Mouse (Mus musculus): ENCODE measurements around the gene Rbm28. TPM values are rescaled to one million over a fixed set of nuclear protein-coding genes. Genes with fewer than 3 reads are reported as not detected.

Gene Rbm28
- polyA plus RNA-seq, 1 experiment from 2014 or later = 53.8 TPM

DNA sequence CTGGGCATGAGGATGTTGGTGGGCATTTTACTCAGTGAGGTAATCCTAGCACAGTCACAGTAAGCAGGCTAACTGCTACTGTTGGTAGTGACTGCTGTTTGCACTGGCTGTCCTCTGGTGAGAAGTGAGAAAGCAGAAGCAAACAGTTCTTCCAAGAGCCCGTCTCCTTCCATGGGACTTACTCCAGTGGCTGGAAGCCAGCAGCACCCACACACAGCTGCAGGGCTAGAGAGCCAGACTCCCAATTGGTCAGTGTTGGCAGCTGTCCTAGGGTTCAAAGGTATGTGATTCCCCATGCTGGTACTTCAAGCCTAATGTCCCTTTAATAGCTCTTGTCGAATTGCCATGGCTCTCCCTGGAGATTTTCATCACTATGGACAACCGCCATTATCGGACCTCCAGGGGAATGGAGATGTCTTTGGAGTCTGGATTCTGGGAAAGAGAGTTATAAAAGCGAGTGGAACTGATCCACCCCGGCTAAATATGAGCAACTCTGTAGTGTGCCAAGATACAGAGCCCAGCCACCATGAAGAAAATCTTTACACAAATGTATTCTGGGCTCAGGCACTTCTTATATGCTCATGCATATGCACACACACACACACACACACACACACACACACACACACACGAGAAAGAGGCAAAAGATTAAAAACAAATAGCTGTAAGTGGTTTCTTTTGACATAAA, 47.2 kb downstream of the Rbm28 start:
- DNase-seq (ENCODE audit: extremely low spot score, low spot score) = no peak
- WGBS = 81% methylated on average over 7 of the region's 7 CpGs
- H3K4me1 ChIP-seq = no peaks in the 10 kb centered on the region

DNA sequence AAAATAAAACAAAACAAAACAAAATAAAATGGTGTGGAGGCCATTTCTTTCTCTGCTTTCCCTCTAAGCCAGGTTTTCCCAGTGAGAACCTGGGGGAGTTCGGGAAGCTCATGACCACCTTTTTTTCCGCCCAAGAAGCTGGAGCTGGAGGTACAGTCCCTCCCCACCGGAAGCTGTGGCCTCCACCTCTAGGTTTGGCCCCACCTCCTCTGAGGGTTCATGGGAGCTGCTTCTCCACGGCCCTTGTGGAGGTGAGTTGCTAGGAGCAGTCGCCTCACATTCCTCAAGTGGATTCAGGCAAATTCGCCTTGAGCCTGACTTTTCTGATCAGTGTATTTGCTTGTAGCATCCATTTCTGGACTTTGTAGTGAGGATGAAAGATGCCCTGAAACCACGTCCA, 49.0 kb downstream of the Rbm28 start:
- 72% methylated on average over 7 of the region's 7 CpGs for WGBS
- H3K27me3 ChIP-seq (ENCODE audit: poor library complexity, severe bottlenecking) = no peaks in the 10 kb centered on the region
- H3K9me3 ChIP-seq = peaks cover 17% of the 10 kb centered on the region
- DNase-seq (ENCODE audit: extremely low spot score, low spot score) = no peak
- no peaks in the 10 kb centered on the region for H3K36me3 ChIP-seq (replicated peaks)
- H3K4me1 ChIP-seq = no peaks in the 10 kb centered on the region
- H3K27ac ChIP-seq = no peak overlapping the region
- H3K4me3 ChIP-seq = no peak overlapping the region

More for the DNA sequence above, 47.2 kb downstream of the Rbm28 start:
- H3K36me3 ChIP-seq (replicated peaks) = 0 out of 2 replicates have a peak, but pooled peaks cover 4% of the 10 kb centered on the region
- H3K4me3 ChIP-seq = no peak overlapping the region
- no peaks in the 10 kb centered on the region for H3K27me3 ChIP-seq (ENCODE audit: poor library complexity, severe bottlenecking)
- peaks cover under 1% of the 10 kb centered on the region for H3K9me3 ChIP-seq
- H3K27ac ChIP-seq = no peak overlapping the region

DNA sequence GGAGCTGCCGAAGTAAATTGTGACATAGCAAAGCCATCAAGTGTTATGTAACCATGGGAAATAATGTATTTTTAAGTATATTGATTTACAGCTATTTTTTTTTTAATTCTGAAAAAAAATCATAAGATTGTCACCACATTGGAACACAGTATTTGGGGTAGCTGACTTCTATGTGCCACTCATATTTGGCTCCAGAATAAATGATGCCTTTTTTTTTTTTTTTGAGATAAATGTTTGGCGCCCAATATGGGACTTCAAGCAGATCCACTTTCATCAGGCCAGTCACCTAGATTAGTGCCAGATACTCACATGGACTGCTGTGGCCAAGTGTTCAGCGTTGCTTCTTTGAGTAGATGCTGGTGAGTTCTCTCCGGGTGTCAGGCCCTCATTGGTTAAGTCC, 53.3 kb downstream of the Rbm28 start:
- Histone ChIP-seq H3K9me3 (peaks cover 17% of the 10 kb centered on the region), H3K36me3 (replicated peaks) (no peaks in the 10 kb centered on the region), H3K4me1 (no peaks in the 10 kb centered on the region), H3K27ac (no peak overlapping the region), H3K4me3 (no peak overlapping the region), H3K27me3 (ENCODE audit: poor library complexity, severe bottlenecking) (no peaks in the 10 kb centered on the region)
- 91% methylated on average over 4 of the region's 4 CpGs for WGBS
- DNase-seq (ENCODE audit: extremely low spot score, low spot score) = no peak

DNA sequence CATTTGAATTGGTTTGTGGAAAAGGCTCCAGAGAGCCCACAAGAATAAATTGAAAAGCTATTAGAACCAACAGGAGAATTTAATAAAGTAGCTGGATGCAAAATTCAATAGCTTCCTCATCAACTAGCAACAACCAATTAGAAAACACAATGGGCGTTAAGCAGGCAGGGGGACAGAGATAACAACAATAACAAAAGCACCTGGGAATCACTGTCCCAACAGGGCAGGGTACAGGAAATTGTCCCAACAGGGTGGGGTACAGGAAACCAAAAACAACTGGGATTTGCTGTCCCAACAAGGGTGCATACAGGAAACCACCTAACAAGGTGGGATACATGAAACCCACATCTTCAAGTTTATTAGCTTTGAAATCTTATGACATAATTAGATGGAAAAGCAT, 56.4 kb downstream of the Rbm28 start:
- no peak overlapping the region for H3K4me3 ChIP-seq
- no peaks in the 10 kb centered on the region for H3K36me3 ChIP-seq (replicated peaks)
- no peaks in the 10 kb centered on the region for H3K27me3 ChIP-seq (ENCODE audit: poor library complexity, severe bottlenecking)
- WGBS = 80% methylated on average over 1 of the region's 1 CpGs
- no peak overlapping the region for H3K27ac ChIP-seq
- H3K9me3 ChIP-seq = peaks cover 17% of the 10 kb centered on the region
- no peak for DNase-seq (ENCODE audit: extremely low spot score, low spot score)
- no peaks in the 10 kb centered on the region for H3K4me1 ChIP-seq

DNA sequence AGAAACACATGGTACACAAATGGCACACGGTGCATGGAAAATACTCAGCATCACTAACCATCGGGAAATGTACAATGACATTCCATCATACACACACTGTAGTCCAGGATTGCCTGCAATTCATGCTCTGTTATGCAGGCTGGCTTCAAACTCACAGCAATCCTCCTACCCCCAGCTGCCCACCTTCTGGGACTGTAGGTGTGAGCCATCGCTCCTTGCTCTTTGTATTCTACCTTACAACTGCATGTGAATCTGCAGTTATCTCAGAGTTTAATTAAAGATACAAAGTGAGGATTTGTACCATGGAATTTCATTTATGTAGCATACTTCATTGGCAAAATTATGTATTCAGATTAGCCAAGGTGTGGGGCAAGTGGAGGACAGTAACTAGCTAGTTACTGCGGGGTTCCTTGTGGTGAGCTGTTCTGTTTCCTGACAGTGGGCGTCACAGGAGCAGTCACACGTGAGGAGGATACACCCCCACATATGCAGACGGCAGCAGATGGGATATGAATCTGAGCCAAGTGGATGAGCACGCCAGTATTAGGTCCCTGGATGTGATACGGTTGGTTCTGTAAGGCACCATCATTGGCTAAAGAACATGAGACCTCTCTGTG, 63.5 kb downstream of the Rbm28 start:
- no peaks in the 10 kb centered on the region for H3K36me3 ChIP-seq (replicated peaks)
- peaks cover 2% of the 10 kb centered on the region; the same call in 1 of the 2 replicates for H3K9me3 ChIP-seq
- H3K4me1 ChIP-seq = peaks cover 8% of the 10 kb centered on the region
- H3K4me3 ChIP-seq = no peak overlapping the region
- H3K27me3 ChIP-seq (ENCODE audit: poor library complexity, severe bottlenecking) = no peaks in the 10 kb centered on the region
- 92% methylated on average over 9 of the region's 9 CpGs for WGBS
- H3K27ac ChIP-seq = no peak overlapping the region
- no peak for DNase-seq (ENCODE audit: extremely low spot score, low spot score)

DNA sequence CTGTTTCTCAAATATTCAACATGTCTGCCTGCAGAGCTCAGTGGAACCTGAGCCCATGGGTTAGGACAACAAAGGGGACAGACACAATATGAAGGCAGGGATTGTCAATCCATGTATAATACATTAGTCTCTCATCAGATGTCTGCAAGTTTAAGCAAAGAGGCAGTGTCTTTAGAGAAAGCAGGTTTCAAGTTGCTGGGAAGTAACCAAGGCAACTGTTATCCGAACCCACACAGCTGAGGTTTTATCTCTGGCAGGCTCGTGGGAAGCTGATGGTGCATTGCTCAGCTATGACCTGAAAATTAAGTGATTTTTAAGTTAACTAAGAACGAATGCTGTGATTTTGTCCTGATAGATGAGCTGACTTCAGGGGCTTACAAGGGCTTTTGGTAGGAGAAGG, 64.4 kb downstream of the Rbm28 start:
- H3K36me3 ChIP-seq (replicated peaks) = no peaks in the 10 kb centered on the region
- no peaks in the 10 kb centered on the region for H3K27me3 ChIP-seq (ENCODE audit: poor library complexity, severe bottlenecking)
- no peak for DNase-seq (ENCODE audit: extremely low spot score, low spot score)
- peaks cover 4% of the 10 kb centered on the region; the same call in 1 of the 2 replicates for H3K9me3 ChIP-seq
- no peak overlapping the region for H3K4me3 ChIP-seq
- H3K4me1 ChIP-seq = peaks cover 8% of the 10 kb centered on the region
- WGBS = 57% methylated on average over 3 of the region's 3 CpGs
- H3K27ac ChIP-seq = no peak overlapping the region

DNA sequence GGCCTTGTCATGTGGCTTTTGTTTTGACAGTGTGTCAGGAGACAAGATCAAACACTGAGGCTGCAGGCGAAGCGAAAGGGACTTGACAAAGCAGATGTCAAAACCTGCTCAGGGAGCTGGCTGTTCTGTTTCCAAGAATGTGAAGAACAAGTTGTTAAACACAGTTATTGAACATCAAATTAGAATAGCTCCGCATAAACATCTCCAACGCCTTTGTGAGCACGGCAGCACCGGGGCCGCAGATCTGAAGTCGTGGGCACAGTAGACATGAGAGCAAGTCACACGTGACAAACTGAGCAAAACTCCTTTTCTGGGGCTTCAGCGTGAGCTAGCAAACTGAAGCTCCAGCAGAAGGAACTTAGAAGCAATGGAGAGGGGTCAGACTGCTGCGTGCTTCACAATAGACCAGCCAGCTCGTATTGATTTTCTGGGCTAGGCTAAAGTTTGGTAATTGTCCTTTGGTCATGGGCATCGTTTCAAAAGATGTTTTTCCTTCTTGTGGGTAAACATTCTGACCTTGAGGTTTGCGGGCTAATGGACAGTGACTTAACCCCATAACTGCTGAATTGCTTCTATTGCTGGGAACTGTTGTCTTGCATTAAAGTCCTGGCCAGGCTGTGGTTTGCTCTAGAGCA, 65.2 kb downstream of the Rbm28 start:
- Histone ChIP-seq H3K9me3 (peaks cover 4% of the 10 kb centered on the region; the same call in 1 of the 2 replicates), H3K27ac (no peak overlapping the region), H3K36me3 (replicated peaks) (no peaks in the 10 kb centered on the region), H3K4me3 (no peak overlapping the region), H3K27me3 (ENCODE audit: poor library complexity, severe bottlenecking) (no peaks in the 10 kb centered on the region), H3K4me1 (peaks cover 8% of the 10 kb centered on the region)
- no peak for DNase-seq (ENCODE audit: extremely low spot score, low spot score)
- WGBS = 80% methylated on average over 14 of the region's 14 CpGs

DNA sequence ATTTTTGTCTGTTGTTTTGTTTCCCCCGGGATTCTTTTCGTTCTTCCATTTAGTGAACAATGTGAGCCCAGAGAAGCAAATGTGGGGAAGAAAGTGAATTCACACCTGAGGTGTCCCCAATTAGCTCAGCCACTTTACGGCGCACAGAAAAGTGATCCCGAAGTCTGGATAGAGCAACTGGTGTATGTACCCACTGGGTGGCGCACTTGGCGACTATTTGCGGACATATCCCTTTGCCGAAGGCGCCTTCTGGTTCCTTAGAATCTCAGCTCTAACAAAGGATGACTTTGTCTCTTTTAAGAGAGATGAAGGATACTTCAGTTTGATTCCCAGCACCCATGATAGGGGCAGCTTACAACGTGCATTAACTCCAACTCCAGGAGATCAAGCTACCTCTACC, 71.9 kb downstream of the Rbm28 start:
- WGBS = 59% methylated on average over 11 of the region's 11 CpGs
- Histone ChIP-seq H3K27ac (no peak overlapping the region), H3K36me3 (replicated peaks) (no peaks in the 10 kb centered on the region)

DNA sequence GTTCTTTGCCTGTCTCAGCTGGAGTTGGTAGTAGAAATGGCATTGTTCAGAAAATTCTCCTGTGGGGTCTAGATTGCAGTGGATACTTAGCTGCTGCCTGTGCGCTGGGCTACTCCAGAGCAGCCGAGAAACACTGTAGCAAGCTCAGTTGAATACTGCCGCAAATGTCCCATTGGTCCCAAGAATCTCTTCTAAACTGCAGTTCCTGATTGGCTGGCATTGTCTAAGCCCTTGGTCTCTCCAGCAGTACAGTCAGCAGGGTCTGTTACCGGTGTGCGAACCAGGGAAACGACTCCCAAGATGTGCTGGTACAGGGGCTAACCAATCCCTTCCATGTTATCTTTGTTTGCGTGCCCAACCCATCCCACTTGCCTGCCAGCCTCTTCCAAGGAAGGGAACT, 72.6 kb downstream of the Rbm28 start:
- DNase-seq (ENCODE audit: extremely low spot score, low spot score) = no peak
- Histone ChIP-seq H3K9me3 (peaks cover 14% of the 10 kb centered on the region), H3K27me3 (ENCODE audit: poor library complexity, severe bottlenecking) (no peaks in the 10 kb centered on the region), H3K4me3 (no peak overlapping the region), H3K4me1 (no peaks in the 10 kb centered on the region), H3K36me3 (replicated peaks) (no peaks in the 10 kb centered on the region), H3K27ac (no peak overlapping the region)
- WGBS = 83% methylated on average over 7 of the region's 7 CpGs

More for the DNA sequence above, 71.9 kb downstream of the Rbm28 start:
- H3K27me3 ChIP-seq (ENCODE audit: poor library complexity, severe bottlenecking) = no peaks in the 10 kb centered on the region
- no peak for DNase-seq (ENCODE audit: extremely low spot score, low spot score)
- H3K9me3 ChIP-seq = peaks cover 14% of the 10 kb centered on the region
- no peak overlapping the region for H3K4me3 ChIP-seq
- no peaks in the 10 kb centered on the region for H3K4me1 ChIP-seq

DNA sequence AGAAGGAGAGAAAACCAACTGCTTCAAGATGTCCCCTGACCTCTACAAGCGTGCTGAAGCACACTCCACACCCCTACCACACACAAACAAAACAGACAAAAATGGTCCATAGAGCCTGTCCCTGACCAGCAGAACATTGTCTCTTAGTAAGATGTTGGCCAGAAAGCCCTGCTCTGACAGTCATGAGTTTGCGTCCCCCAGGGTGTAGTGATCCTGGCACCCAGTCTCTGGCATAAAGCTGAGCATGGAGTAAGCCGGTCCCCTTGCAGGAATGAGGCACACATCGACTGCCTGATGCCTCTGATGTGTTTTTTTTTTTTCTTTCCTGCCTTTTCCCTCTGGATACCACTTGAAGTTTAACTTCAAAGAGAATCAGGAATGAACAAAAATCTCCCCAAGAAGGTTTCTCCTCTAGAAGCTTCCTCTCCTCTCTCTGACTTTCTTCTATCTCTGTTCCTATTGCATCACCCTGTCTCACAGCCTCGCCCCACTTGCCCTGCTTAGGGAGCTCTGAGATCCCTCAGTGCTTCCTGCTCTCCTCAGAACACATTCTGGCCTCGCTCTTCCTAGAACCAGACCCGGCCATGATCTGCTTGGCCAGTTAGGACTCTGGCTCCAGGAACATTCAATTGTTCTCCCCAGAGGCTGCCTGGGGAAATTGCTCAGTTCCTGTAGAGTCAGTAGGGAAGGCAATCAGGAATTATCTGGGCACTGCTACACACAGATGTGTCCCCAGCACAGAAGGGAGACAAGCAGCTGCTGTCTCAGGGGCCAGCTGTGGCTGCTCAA, 76.7 kb downstream of the Rbm28 start:
- H3K27me3 ChIP-seq (ENCODE audit: poor library complexity, severe bottlenecking) = no peaks in the 10 kb centered on the region
- DNase-seq (ENCODE audit: extremely low spot score, low spot score) = no peak
- no peak overlapping the region for H3K4me3 ChIP-seq
- peaks cover 6% of the 10 kb centered on the region for H3K9me3 ChIP-seq
- WGBS = 82% methylated on average over 7 of the region's 7 CpGs
- no peak overlapping the region for H3K27ac ChIP-seq
- H3K36me3 ChIP-seq (replicated peaks) = no peaks in the 10 kb centered on the region
- peaks cover 6% of the 10 kb centered on the region; the same call in 1 of the 2 replicates for H3K4me1 ChIP-seq

DNA sequence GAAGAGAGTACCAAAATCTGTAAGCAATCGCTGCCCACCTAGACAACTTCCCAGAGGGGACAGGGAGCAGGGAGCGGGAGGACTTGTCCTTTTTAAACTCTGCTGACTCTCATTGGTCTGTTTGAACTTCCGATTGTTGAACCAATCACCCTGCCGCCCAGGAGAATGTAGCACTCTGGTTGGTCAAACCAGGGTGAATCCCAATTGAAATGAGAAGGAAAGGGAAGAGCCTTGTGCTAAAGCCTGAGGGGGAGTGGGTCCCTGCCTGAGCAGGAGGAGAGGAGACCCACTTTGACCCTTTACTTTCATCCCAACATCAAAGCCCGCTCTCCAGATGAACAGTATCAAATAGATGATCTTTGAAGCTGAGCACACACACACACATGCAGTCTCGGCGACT, 80.4 kb downstream of the Rbm28 start:
- no peaks in the 10 kb centered on the region for H3K36me3 ChIP-seq (replicated peaks)
- H3K27me3 ChIP-seq (ENCODE audit: poor library complexity, severe bottlenecking) = no peaks in the 10 kb centered on the region
- H3K4me3 ChIP-seq = no peak overlapping the region
- peaks cover 9% of the 10 kb centered on the region; the same call in 1 of the 2 replicates for H3K4me1 ChIP-seq
- H3K9me3 ChIP-seq = no peaks in the 10 kb centered on the region
- H3K27ac ChIP-seq = no peak overlapping the region
- DNase-seq (ENCODE audit: extremely low spot score, low spot score) = no peak
- WGBS = 67% methylated on average over 7 of the region's 7 CpGs

DNA sequence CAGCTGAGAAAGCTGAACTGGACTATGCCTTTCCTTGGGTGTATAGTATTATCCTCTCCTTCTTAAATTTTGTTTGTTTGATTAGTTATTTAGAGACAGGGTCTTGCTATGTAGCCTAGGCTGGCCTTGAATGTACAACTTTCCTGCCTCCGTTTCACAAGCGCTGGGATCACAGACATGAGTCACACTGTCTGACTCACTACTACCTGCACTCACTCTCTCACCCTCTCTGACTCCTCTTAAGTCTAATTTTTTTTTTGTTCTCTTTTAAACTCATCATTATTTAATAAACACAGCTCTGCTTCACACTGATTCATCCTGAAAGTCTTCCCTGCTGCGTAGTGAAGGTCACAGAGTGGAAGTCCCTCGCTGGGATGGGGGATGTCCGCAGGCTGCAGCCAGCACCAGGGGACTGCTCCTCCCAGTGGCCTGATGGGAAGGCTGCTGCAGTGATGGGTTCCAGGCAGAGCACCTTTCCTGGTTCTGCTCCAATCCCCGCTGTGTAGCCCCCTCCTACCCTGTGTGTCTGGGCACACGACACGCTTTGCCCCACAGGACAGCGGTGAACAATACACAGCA, 81.9 kb downstream of the Rbm28 start:
- Histone ChIP-seq H3K9me3 (no peaks in the 10 kb centered on the region), H3K27ac (no peak overlapping the region), H3K4me1 (peaks cover 9% of the 10 kb centered on the region; the same call in 1 of the 2 replicates), H3K27me3 (ENCODE audit: poor library complexity, severe bottlenecking) (no peaks in the 10 kb centered on the region), H3K36me3 (replicated peaks) (no peaks in the 10 kb centered on the region), H3K4me3 (no peak overlapping the region)
- no peak for DNase-seq (ENCODE audit: extremely low spot score, low spot score)
- 53% methylated on average over 9 of the region's 9 CpGs for WGBS
